Mouse (Mus musculus): Measurements from ENCODE around the gene Kptn. TPM values are rescaled to one million over a fixed set of nuclear protein-coding genes. Genes with fewer than 3 reads are reported as not detected.

The Kptn gene
- polyA plus RNA-seq, 1 experiment, result 46.0 TPM

DNA sequence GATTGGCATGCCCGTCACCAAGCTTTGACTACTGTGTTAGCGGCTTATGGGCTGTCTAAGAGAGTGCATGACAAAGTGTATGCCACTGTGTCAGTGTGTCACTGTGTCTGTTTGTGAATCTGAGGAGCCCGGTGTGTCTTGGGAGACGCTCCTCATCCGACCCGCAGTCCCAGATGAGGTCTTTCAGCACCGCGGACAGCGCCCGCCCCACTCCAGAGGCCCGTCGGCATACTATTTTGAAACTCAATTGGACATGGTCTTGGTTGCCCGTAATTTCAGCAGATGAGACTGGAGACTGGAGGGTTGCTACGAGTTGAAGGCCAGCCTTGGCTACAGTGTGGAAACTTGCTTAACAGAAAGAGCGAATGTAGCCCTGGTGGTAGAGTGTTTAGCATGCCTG, 27.9 kb downstream of the Kptn start:
- no peak for TF ChIP-seq CTCF (IDR thresholded peaks at IDR 0.05; ENCODE audit: borderline replicate concordance, extremely low read depth, insufficient read depth, insufficient read length)
- TF ChIP-seq POLR2A (IDR thresholded peaks at IDR 0.05; ENCODE audit: borderline replicate concordance, extremely low read depth, insufficient read depth, insufficient read length, poor library complexity, severe bottlenecking), result no peak
- peak; percentile 24 for DNase-seq (ENCODE audit: low read depth)

DNA sequence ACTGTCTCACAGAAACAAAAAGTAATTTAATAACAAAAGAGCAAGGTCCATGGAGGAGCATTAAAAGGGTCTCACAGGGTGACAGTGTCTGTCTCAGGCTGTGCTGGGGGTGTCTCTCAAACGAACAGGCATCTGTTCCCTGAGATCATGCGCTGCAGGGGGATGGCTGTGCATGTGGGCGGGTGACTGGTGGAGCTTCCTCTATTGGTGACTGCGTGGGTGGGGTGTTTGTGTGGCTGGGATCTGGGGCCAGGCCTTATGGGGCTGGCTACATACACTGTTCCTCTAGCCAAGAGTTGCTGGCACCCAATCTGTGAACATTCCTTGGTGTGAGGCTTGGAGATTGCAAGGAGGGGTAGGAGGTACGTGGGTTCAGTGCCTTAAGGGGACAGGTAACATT, 29.5 kb downstream of the Kptn start:
- DNase-seq (ENCODE audit: low read depth), result peak; percentile 66
- TF ChIP-seq CTCF (IDR thresholded peaks at IDR 0.05; ENCODE audit: borderline replicate concordance, extremely low read depth, insufficient read depth, insufficient read length) (no peak), POLR2A (IDR thresholded peaks at IDR 0.05; ENCODE audit: borderline replicate concordance, extremely low read depth, insufficient read depth, insufficient read length, poor library complexity, severe bottlenecking) (no peak)

DNA sequence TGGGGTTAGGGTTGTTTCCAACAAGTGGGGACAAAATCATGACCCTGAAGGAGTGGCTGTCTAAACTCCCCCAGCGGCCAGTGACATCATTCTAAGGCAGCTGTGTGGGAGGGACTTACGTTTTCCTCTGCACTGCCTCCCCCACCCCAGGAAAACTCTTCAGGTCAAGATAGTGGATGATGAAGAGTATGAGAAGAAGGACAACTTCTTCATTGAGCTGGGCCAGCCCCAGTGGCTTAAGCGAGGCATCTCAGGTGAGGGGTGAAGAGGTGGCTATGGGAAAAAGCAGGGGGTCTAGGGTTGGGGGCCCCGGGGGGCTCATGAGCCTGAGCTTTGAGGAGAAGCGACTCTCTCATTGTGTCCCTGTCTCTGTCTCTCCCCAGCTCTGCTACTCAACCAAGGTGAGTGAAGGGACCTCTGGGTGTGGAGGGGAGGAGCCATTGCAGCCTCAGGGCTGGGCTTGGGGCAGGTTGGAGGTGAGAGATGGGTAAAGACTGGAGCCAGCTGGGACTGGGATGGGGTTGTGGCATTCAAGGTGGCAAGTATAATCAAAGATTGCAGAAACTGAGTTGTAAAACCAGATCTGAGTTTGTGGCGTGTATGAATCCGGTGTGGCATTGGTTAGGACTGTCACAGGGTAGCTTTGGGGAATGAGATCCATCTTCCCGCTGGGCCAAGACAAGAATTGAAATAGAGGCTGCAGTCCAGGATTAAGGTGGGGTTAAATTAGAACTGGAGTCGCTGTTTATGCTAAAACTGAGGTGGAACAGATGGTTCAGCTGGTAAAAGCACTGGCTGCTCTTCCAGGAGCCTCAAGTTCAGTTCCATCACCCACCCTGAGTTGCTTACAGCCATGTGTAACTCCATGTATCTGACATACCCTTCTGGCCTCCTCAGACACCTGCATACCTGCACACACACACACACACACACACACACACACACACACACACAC, 30.8 kb downstream of the Kptn start:
- TF ChIP-seq CTCF (IDR thresholded peaks at IDR 0.05; ENCODE audit: borderline replicate concordance, extremely low read depth, insufficient read depth, insufficient read length) (no peak), POLR2A (IDR thresholded peaks at IDR 0.05; ENCODE audit: borderline replicate concordance, extremely low read depth, insufficient read depth, insufficient read length, poor library complexity, severe bottlenecking) (no peak)
- DNase-seq (ENCODE audit: low read depth), result no peak

DNA sequence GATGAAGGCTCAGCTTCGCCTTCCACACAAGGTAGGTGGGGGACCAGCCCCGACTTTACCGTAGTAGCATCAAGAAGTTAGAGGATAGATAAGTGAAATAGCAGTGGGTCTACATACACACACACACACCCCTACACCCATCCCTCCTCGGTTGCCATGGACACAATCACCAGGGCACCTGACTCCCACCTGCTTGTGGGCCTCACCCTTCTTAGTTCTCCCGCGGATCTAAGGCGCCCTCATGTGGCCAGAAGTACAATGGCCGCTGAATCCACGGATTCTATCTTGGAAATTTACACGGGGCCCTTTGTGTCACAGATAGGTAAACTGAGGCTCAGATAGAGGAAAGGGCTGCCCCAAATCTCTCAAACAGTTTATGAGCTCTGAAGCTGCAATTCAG, 33.8 kb downstream of the Kptn start:
- TF ChIP-seq POLR2A (IDR thresholded peaks at IDR 0.05; ENCODE audit: borderline replicate concordance, extremely low read depth, insufficient read depth, insufficient read length, poor library complexity, severe bottlenecking), result no peak
- TF ChIP-seq CTCF (IDR thresholded peaks at IDR 0.05; ENCODE audit: borderline replicate concordance, extremely low read depth, insufficient read depth, insufficient read length), result peak; percentile 87
- DNase-seq (ENCODE audit: low read depth), result peak; percentile 87

DNA sequence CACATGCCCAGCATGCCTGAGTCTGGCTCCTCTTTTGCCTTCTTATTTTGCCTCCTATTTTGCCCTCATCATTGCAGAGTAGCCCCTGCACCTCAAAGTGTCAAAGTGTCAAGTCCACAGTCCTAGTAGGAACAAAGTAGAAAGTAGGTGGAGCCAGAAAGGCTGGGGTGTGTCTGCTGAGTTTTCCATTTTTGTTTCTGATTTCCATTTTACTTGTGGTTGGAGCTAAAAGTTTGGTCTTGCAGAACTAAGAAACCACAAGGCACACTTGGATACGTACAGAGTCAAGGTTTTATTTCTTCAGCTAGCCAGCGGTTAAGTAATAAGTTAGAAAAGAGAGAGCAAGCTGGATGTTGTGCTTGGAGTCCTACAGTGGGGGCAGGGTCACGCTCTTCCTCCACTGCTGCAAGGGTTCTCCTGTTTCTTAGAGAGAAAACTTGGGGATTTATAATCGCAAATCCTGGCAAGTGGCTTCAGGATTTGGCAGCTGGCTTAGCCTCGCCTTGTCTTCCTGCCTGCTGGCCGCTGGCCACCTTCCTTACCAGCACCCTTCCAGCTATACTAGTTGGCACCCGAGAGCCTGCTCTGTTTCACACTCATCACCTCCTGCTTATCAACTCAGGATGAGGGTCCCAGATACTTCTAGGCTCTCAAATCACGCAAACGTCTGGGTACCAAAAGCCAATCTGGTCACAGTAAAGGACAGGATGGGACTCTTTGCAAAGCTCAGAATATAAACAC, 35.6 kb downstream of the Kptn start:
- peak; percentile 65 for DNase-seq (ENCODE audit: low read depth)
- no peak for TF ChIP-seq CTCF (IDR thresholded peaks at IDR 0.05; ENCODE audit: borderline replicate concordance, extremely low read depth, insufficient read depth, insufficient read length)

DNA sequence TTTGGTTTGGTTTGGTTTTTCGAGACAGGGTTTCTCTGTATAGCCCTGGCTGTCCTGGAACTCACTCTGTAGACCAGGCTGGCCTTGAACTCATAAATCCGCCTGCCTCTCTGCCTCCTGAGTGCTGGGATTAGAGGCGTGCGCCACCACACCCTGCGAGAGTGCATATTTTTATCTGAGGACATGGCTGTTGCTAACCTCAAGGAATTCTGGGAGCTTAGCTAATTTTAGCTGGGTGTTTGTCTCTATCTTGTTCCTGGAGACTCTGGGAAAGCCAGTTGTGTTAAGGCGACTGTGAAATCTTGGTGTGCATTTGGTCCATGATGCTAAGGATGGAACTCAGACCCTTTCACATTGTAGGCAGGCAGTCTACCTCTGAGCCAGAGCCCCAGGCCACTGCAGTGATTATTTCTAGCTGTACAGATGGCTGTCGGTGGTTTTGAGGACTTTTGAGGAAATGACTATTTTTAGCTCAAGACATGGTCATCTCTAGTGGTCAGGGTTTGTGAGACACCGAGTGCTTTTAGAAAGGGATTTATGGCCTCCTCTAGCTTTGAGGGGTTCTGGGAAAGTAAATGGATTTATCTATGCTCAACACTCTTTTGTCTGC, 36.5 kb downstream of the Kptn start:
- no peak for DNase-seq (ENCODE audit: low read depth)
- TF ChIP-seq POLR2A (IDR thresholded peaks at IDR 0.05; ENCODE audit: borderline replicate concordance, extremely low read depth, insufficient read depth, insufficient read length, poor library complexity, severe bottlenecking) (no peak), CTCF (IDR thresholded peaks at IDR 0.05; ENCODE audit: borderline replicate concordance, extremely low read depth, insufficient read depth, insufficient read length) (no peak)

DNA sequence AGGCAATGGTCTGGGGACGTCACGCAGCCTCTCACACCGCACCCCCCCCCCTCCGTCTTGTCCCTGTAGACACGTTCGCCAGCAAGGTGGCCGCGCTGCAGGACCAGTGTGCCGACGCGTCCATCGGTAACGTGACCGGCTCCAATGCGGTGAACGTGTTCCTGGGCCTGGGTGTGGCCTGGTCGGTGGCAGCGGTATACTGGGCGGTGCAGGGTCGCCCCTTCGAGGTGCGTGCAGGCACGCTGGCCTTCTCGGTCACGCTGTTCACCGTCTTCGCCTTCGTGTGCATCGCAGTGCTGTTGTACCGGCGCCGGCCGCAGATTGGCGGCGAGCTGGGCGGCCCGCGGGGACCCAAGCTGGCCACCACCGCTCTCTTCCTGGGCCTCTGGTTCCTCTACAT, 39.0 kb downstream of the Kptn start:
- TF ChIP-seq POLR2A (IDR thresholded peaks at IDR 0.05; ENCODE audit: borderline replicate concordance, extremely low read depth, insufficient read depth, insufficient read length, poor library complexity, severe bottlenecking) (no peak), CTCF (IDR thresholded peaks at IDR 0.05; ENCODE audit: borderline replicate concordance, extremely low read depth, insufficient read depth, insufficient read length) (no peak)
- no peak for DNase-seq (ENCODE audit: low read depth)

DNA sequence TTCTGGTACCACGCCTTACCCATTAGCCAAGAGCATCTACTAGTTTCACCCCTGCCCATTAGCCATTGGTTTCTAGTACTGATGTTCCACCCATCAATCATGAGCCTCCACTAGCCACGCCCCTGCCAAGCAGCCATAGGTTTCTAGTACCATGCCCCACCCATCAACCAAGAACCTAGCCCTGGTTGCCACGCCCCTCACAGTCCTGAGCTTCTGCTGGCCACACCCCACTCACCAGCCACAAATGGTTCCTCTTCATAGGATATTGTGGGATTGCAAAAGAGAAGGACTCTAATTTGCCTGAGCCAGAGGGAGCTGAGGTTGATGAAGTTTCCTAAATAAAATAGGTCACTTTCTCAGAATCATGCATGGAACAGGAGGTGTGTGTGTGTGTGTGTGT, 41.0 kb downstream of the Kptn start:
- TF ChIP-seq CTCF (IDR thresholded peaks at IDR 0.05; ENCODE audit: borderline replicate concordance, extremely low read depth, insufficient read depth, insufficient read length) (no peak), POLR2A (IDR thresholded peaks at IDR 0.05; ENCODE audit: borderline replicate concordance, extremely low read depth, insufficient read depth, insufficient read length, poor library complexity, severe bottlenecking) (no peak)
- DNase-seq (ENCODE audit: low read depth), result no peak

DNA sequence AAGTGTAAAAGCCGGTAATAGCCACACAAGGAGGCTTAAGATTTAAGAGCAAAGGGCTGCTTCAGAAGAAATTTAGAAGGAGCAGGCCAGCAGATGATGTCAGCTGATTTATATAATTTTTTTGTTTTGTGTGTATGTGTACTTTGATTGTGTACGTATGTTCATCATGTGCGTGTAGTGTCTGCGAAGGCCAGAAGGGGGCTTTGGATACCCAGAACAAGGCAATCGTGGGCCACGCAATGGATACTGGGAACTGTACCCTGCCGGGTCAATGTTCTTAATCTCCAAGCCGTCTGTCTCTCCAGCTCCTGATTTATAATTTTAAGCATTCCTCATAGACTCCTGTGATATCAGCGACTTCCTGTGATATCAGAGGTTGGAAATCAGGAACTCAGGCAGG, 41.6 kb downstream of the Kptn start:
- TF ChIP-seq CTCF (IDR thresholded peaks at IDR 0.05; ENCODE audit: borderline replicate concordance, extremely low read depth, insufficient read depth, insufficient read length), result no peak; the same call in 1 of the 2 replicates
- no peak for TF ChIP-seq POLR2A (IDR thresholded peaks at IDR 0.05; ENCODE audit: borderline replicate concordance, extremely low read depth, insufficient read depth, insufficient read length, poor library complexity, severe bottlenecking)

DNA sequence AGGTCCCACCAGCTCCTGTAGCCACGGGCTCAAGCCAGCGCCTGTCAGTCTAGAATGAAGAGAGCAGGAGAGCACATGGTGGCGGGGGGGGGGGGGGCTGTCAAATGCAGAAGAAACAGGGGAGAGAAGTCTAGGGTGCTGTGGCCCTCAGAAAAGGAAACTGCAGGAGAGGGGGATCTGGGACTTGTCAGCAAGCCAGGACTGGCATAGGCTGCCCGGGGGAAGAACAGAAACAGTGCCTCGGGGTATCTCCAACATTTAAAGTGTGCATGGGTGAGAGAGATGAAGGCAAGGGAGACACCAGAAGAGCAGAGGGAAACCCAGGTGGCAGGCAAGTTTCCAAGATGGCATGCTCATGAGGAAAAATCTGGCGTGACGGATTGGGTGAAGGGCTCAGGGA, 42.3 kb downstream of the Kptn start:
- peak; percentile 25 for DNase-seq (ENCODE audit: low read depth)

More for the DNA sequence above, 41.6 kb downstream of the Kptn start:
- no peak for DNase-seq (ENCODE audit: low read depth)

DNA sequence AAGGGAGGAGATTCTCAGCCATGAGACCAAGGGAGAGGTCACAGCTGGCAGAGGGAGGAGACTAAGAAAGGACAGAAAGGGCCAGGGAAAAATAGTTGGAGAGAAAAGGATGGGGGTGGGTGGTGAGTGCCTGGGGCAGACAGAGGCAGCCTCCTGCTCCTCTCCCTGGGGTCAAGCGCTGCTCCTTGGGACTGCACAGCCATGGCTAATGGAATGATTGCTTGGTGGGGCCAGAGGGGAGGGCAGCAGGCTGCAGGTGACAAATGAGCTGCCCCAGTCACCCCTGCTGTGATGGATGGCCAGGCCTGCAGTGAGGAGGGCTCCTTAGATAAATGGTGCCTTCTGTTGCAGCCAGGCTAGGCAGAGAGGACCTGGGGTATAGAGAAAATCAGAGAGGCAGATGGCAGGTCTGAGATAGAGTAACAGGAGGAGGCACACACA, 52.5 kb downstream of the Kptn start:
- TF ChIP-seq POLR2A (IDR thresholded peaks at IDR 0.05; ENCODE audit: borderline replicate concordance, extremely low read depth, insufficient read depth, insufficient read length, poor library complexity, severe bottlenecking) (no peak), CTCF (IDR thresholded peaks at IDR 0.05; ENCODE audit: borderline replicate concordance, extremely low read depth, insufficient read depth, insufficient read length) (no peak)
- peak; percentile 53 for DNase-seq (ENCODE audit: low read depth)

More for the DNA sequence above, 42.3 kb downstream of the Kptn start:
- TF ChIP-seq CTCF (IDR thresholded peaks at IDR 0.05; ENCODE audit: borderline replicate concordance, extremely low read depth, insufficient read depth, insufficient read length), result no peak
- no peak for TF ChIP-seq POLR2A (IDR thresholded peaks at IDR 0.05; ENCODE audit: borderline replicate concordance, extremely low read depth, insufficient read depth, insufficient read length, poor library complexity, severe bottlenecking)

Data from brain, embryonic 14.5 days (tissue).